Mouse (Mus musculus): ENCODE data around the gene Dst.

GRCm38 (mm10) chr1:34179756-34180155 lies 271.7 kb downstream of the Dst start:
- TF ChIP-seq CTCF (conservative IDR thresholded peaks at IDR 0.05; ENCODE audit: low read length) (no peak), POU5F1 (IDR thresholded peaks at IDR 0.05; ENCODE audit: borderline replicate concordance, low read length) (no peak), NANOG (IDR thresholded peaks at IDR 0.05; ENCODE audit: borderline replicate concordance, low read length) (no peak)

Data from E14TG2a.4 (cell line).